Mouse (Mus musculus) lung, embryonic 15.5 days (tissue): ENCODE measurements around the gene Fam71e1. TPM values are rescaled to one million over a fixed set of nuclear protein-coding genes. Genes with fewer than 3 reads are reported as not detected.

ENCODE experiments used
- ATAC-seq: fragments of 200-750 bp; cut with Nextera tagmentation; 2 replicates; pipeline ENCODE4 v1.8.0; 2017; ENCODE audit warnings: moderate number of reproducible peaks, borderline replicate concordance; ENCODE audit not compliant: low FRiP score, low TSS enrichment; ENCODE audit errors: extremely low read depth
- H3K27ac ChIP-seq: fragments of 300-500 bp; sonication (generic); 2 replicates; pipeline ENCODE4 v1.5.1; 2015; ENCODE audit warnings: moderate library complexity, mild to moderate bottlenecking, inconsistent platforms
- H3K27me3 ChIP-seq: fragments of 300-500 bp; sonication (generic); 2 replicates; pipeline ENCODE4 v1.6.1; 2015; ENCODE audit warnings: inconsistent platforms
- H3K36me3 ChIP-seq: fragments of 300-500 bp; sonication (generic); 2 replicates; pipeline ENCODE4 v1.6.1; 2015; ENCODE audit warnings: inconsistent platforms
- H3K4me1 ChIP-seq: fragments of 300-500 bp; sonication (generic); 2 replicates; pipeline ENCODE4 v1.6.1; 2015; ENCODE audit warnings: inconsistent platforms
- H3K4me2 ChIP-seq: fragments of 300-500 bp; sonication (generic); 2 replicates; pipeline ENCODE4 v1.6.1; 2015; ENCODE audit warnings: inconsistent platforms, mild to moderate bottlenecking, moderate library complexity
- H3K4me3 ChIP-seq: fragments of 300-500 bp; sonication (generic); 2 replicates; pipeline ENCODE4 v1.5.1; 2015; ENCODE audit warnings: mild to moderate bottlenecking, inconsistent platforms
- H3K9ac ChIP-seq: fragments of 300-500 bp; sonication (generic); 2 replicates; pipeline ENCODE4 v1.6.1; 2015; ENCODE audit warnings: inconsistent platforms
- H3K9me3 ChIP-seq: fragments of 300-500 bp; sonication (generic); 2 replicates; pipeline ENCODE4 v1.6.1; 2016; ENCODE audit warnings: inconsistent platforms
- WGBS: fragments of 180-500 bp; shearing (Covaris S2); methylation state at CpG from one replicate; pipeline ENCODE4 v1.1.7; 2015; 5-methylcytosine and 5-hydroxymethylcytosine counted together
- polyA plus RNA-seq: library from polyadenylated mRNA; unstranded; fragments of >200 nt; fragmentation: Nextera tagmentation; extraction: Ambion mirVana; gene quantifications from 2 replicates; pipeline ENCODE4 v1.2.1, GENCODE M21; 2015

Gene Fam71e1
- polyA plus RNA-seq, 1 experiment from 2014 or later = 11.1 TPM

DNA sequence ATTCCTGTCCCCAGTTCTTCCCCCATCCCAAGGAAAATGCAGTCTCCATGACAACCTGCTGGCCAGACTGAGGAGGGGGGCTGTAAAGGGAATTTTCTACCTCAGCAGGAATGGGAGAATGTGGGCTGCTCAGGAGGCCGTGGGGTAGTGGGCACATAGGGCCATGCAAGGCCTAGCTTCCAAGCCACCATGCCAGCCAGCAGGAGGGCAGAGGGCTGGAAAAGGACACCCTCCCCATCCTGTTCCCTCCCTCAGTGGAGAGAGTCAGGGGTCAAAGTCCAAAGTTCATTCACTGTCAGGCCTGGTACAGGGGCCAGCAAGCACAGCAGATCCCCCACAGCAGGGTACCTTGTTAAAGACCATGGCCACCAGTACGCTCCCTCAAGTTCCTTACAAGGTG lies 31.3 kb upstream of the Fam71e1 start, which contains the start of gene Aspdh:
Gene Aspdh, plus strand, starts transcription at position 281 of the 400 bp plus-strand sequence.
- Histone ChIP-seq H3K27me3 (peaks cover 52% of the 10 kb centered on the region), H3K27ac (no peak within 1 kb of the TSS), H3K36me3 (no peaks in the 10 kb centered on the region), H3K9ac (no peak within 1 kb of the TSS), H3K4me1 (peaks cover 30% of the 10 kb centered on the region), H3K4me2 (no peak within 1 kb of the TSS), H3K4me3 (no peak within 1 kb of the TSS), H3K9me3 (no peaks in the 10 kb centered on the region)
- no peak for ATAC-seq
- 67% methylated on average over 2 of the region's 2 CpGs for WGBS

DNA sequence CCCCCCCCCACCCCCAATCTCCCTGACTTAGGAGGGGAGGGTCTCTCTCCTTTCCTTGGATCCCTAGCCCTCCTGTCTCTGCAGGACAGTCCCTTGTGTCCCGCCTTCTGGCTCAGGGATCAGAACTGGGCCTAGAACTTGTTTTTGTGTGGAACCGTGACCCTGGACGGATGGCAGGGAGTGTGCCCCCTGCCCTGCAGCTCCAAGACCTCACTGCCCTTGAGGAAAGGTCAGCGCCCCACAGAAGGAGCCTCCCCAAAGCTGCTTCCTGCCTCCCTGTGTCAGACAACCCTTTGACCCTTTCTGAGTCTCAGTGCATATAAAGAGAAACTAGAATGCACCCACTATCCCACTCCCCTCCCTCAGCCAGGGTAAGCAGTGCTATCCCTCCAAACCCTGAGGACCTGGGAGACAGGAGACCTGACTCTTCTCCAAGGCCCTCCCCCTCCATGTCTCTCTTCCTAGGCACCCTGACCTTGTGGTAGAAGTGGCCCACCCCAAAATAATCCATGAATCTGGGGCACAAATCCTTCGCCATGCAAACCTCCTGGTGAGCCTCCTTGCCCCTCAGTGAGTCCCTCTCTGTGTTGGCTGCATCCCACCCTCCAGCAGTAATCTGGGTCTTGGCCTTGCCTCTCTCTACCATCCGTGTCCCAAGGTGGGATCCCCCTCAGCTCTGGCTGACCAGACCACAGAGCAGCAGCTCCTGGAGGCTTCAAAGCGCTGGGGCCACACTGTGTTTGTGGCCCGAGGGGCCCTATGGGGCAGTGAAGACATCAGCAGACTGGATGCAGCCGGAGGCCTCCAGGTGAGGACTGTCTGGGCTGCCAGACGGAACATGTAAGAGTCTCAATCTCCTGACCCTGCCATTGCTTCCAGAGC lies 30.1 kb upstream of the Fam71e1 start:
- Histone ChIP-seq H3K4me1 (peaks cover 41% of the 10 kb centered on the region), H3K27ac (no peak overlapping the region), H3K4me2 (no peak overlapping the region), H3K36me3 (no peaks in the 10 kb centered on the region), H3K9ac (no peak overlapping the region), H3K9me3 (no peaks in the 10 kb centered on the region), H3K4me3 (no peak overlapping the region), H3K27me3 (peaks cover 40% of the 10 kb centered on the region)
- no peak for ATAC-seq
- WGBS = 70% methylated on average over 10 of the region's 10 CpGs

DNA sequence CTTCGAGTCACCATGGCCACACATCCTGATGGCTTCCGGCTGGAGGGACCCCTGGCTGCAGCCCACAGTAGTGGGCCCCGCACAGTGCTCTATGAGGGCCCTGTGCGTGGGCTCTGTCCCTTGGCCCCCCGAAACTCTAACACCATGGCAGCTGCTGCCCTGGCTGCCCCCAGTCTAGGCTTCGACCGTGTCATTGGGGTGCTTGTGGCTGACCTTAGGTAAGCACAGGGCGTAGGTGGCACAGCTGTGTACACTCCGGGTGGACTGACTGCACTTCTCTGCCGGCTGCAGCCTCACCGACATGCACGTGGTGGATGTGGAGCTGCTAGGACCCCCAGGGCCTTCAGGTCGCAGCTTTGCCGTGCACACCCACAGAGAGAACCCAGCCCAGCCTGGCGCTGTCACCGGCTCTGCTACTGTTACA lies 29.5 kb upstream of the Fam71e1 start:
- peaks cover 34% of the 10 kb centered on the region for H3K27me3 ChIP-seq
- H3K36me3 ChIP-seq = no peaks in the 10 kb centered on the region
- H3K4me3 ChIP-seq = 0 out of 2 replicates have a peak overlapping the region, but pooled peaks have one; percentile 70
- peak overlapping the region; percentile 41; the same call in 1 of the 2 replicates for H3K4me2 ChIP-seq
- no peak overlapping the region for H3K9ac ChIP-seq
- WGBS = 76% methylated on average over 16 of the region's 16 CpGs
- H3K4me1 ChIP-seq = peaks cover 48% of the 10 kb centered on the region
- H3K9me3 ChIP-seq = no peaks in the 10 kb centered on the region
- H3K27ac ChIP-seq = no peak overlapping the region
- ATAC-seq = no peak

DNA sequence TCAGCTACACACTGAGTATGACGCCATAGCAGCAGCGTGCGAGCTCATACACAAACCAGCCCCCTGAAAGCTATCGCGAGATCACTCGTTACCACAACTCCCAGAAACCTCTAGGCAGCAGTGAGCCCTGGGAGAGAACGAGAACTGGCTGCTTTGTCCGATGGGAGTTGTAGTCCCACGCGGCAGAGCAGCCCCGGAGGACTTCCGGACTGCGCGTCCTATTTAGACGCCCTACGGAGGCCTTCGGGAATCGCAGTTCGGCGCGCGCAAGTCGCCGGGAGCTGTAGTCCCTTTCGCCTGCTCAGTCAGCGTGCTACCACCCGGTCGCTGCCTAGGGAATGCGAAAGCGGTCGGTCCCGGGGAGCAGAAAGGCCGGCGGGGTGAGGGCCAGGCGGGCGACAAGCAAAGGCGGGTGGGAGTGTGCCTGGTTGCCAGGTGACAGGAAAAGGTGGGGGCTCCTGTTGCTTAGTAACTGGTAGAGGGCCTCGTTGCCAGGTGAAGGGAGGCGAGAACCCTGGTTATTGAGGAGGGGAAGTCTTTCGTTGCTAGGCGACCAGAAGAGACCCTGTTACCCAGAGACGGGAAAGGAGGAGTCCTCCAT lies 28.5 kb upstream of the Fam71e1 start, which contains the start of gene Josd2:
Gene Josd2, plus strand, starts transcription at position 170 of the 601 bp plus-strand sequence.
- under 1% methylated on average over 42 of the region's 42 CpGs for whole genome bisulfite sequencing
- peak within 1 kb of the TSS; percentile 63 for H3K9ac ChIP-seq
- H3K9me3 ChIP-seq = no peaks in the 10 kb centered on the region
- H3K27me3 ChIP-seq = peaks cover 24% of the 10 kb centered on the region
- peaks cover 52% of the 10 kb centered on the region for H3K4me1 ChIP-seq
- H3K27ac ChIP-seq = peak within 1 kb of the TSS; percentile 73
- peak within 1 kb of the TSS; percentile 67 for H3K4me2 ChIP-seq
- peak; percentile 91 for ATAC-seq
- H3K4me3 ChIP-seq = peak within 1 kb of the TSS; percentile 70
- H3K36me3 ChIP-seq = no peaks in the 10 kb centered on the region

DNA sequence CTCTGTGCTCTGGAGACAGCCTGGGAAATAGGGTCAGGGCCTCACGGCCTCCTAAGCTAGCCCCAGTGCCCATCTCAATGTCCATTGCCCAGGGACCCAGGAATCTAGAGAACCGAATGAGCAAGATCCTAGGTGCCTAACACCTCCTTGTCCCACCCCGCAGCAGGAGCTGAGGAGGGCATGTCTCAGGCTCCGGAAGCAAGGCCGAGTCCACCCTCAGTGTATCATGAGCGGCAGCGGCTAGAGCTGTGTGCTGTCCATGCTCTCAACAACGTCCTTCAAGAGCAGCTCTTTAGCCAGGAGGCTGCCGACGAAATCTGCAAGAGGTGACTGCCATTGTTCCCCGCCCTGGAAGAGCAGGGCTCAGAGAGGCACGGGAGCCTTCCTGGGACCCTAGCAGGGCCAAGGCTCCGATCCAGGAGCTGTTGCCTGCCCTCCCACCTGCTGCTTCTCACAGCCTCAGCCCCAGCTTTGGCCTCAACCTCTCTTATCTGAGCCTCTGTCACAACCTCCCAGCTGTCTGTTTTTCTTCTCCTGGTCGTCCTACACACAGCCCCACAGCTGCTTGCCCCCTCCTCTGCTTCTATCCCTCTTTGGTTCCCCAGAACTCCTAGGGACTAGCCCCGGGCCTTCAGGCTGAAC lies 27.6 kb upstream of the Fam71e1 start:
- no peaks in the 10 kb centered on the region for H3K36me3 ChIP-seq
- H3K4me3 ChIP-seq = peak overlapping the region; percentile 70
- H3K9me3 ChIP-seq = no peaks in the 10 kb centered on the region
- H3K4me2 ChIP-seq = peak overlapping the region; percentile 67
- peak overlapping the region; percentile 63 for H3K9ac ChIP-seq
- peaks cover 58% of the 10 kb centered on the region for H3K4me1 ChIP-seq
- WGBS = 34% methylated on average over 15 of the region's 15 CpGs
- H3K27ac ChIP-seq = no peak overlapping the region
- peaks cover 15% of the 10 kb centered on the region for H3K27me3 ChIP-seq
- ATAC-seq = no peak; the same call in 1 of the 2 replicates

DNA sequence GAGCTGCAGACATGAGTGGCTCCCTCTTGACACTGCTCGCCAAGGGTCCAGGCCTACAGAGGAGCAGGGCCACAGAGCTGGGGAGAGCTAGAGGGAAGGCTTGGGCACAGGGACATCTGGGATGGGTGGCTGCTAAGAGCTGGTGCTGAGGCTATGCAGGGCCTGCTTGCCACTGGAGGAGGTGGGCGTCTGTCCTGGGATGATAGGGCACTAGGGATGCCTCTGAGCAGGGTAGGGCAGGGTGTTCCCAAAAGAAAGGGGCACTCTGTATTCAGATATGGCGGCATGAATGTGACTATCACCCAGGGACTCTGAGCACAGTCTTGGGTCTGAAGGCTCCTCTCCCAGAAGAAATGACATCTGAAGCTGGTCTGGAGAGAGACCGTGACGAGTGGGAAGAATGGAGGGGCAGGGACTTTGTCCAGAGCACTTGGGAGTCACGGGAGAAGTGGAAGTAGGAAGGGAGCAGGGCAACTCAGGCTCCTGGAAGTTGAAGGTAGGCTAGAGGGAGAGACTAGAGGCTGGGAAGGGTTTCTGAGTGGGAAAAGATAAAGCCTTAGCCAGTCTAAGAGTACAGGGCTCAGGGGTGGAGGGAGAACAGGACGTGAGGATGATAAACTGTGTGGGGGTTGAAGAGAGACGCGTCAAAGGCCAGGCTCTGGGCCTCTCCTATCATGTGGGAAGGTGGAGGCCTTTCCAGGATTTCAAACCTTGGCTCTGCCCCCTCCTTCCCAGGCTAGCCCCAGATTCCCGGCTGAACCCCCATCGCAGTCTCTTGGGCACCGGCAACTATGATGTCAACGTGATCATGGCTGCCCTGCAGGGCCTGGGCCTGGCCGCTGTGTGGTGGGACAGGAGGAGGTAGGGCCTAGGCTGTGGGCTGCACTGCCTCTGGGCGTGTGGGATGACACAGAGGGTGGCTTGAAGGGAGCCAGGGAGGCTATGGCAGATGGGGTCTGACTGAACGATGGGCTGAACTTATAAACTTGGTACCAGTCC lies 26.4 kb upstream of the Fam71e1 start:
- Histone ChIP-seq H3K27ac (peak overlapping the region; percentile 80; the same call in 1 of the 2 replicates), H3K4me3 (no peak overlapping the region), H3K4me1 (peaks cover 67% of the 10 kb centered on the region), H3K9ac (no peak overlapping the region), H3K36me3 (no peaks in the 10 kb centered on the region), H3K9me3 (no peaks in the 10 kb centered on the region), H3K27me3 (peaks cover 4% of the 10 kb centered on the region), H3K4me2 (no peak overlapping the region)
- ATAC-seq = no peak
- 80% methylated on average over 16 of the region's 16 CpGs for WGBS

DNA sequence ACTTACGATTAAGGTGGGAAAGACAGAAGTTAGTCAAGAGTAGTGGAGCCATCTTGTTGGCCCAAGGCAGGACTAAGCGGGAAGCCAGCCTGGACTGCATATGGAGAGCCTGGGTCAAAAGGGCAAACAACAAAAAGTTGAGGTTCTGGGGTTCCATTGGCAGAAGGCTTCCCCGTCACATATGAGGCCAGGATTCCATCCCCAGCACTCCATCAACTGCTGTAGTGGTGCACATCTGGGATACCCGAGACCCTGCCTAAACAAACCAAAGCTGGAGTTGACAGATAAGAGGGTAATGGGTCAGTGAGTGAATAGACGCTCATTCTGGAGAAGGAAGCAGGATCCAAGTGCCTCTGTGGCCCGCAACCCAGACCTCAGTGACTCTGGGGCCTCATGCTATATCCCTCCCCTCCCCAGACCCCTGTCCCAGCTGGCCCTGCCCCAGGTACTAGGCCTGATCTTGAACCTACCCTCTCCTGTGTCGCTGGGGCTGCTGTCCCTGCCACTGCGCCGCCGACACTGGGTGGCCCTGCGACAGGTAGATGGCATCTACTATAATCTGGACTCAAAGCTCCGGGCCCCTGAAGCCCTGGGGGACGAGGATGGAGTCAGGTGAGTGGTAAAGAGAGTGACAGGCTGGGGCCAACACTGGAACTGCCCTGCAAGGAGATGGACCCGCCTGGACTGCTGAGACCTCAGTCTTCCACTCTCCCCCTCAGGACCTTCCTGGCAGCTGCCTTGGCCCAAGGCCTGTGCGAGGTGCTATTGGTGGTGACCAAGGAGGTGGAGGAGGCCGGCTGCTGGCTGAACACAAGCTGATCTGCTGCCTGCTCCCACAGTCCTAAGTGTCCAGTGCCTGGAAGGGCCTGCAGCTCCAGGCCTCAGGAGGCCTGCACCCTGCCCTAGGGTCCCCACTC lies 25.4 kb upstream of the Fam71e1 start:
- ATAC-seq = no peak
- Histone ChIP-seq H3K36me3 (no peaks in the 10 kb centered on the region), H3K4me1 (peaks cover 72% of the 10 kb centered on the region), H3K27ac (peak overlapping the region; percentile 80), H3K27me3 (no peaks in the 10 kb centered on the region), H3K9ac (no peak overlapping the region), H3K4me3 (no peak overlapping the region), H3K9me3 (no peaks in the 10 kb centered on the region), H3K4me2 (no peak overlapping the region)
- 65% methylated on average over 16 of the region's 16 CpGs for WGBS

DNA sequence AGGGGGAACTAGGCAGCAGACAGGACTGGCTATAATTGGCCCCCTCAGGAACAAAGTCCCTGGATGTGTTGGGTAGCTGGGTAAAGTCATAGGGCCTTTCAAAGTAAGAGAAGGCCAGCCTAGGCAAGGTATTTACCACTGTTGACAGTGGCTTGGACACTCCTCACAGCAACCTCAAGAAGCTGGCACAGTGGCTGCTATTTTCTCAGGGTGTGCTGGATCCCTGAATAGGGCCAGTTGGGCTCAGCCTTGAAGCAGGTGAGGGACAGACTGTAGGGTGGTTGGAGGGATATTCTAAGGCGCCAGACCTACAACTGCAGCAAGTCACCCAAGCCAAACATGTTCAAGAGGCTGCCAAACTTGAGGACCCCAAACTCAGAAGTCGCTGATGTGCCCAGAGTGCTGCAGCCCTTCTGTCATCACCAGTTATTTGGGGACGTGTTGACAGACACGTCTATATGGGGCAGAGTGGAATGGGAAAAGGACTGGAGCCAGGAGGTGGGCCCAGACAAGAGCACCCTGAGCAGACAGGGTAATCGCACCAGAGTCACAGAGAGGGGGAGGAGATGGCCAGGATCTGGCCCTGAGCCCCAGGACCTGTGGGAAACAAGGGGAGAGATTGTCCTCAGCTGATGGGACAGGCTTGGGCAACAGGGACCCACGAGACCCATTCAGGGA lies 24.4 kb upstream of the Fam71e1 start:
- Histone ChIP-seq H3K27ac (peak overlapping the region; percentile 80), H3K9ac (no peak overlapping the region), H3K4me3 (no peak overlapping the region), H3K27me3 (no peaks in the 10 kb centered on the region; the same call in 1 of the 2 replicates), H3K4me1 (peaks cover 71% of the 10 kb centered on the region), H3K4me2 (peak overlapping the region; percentile 33; the same call in 1 of the 2 replicates), H3K9me3 (no peaks in the 10 kb centered on the region), H3K36me3 (no peaks in the 10 kb centered on the region)
- peak; percentile 51 for ATAC-seq
- WGBS = 24% methylated on average over 6 of the region's 6 CpGs

DNA sequence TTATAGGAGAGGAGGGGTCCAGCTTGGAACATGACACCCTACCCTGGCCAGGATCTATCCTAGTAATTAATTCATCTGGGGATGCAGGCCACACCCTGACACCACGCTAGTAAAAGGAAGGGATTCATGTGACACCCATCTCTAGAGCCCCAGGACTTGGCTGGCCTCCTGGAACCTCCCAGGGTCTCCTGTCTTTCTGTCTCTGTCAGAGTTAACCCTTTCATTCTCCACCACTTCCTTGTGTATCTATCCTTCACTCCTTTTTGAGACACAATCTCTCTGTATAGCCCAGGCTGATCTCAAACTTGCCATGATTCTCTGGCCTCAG lies 23.9 kb upstream of the Fam71e1 start:
- H3K4me2 ChIP-seq = peak overlapping the region; percentile 33; the same call in 1 of the 2 replicates
- H3K27me3 ChIP-seq = peaks cover under 1% of the 10 kb centered on the region; the same call in 1 of the 2 replicates
- H3K36me3 ChIP-seq = no peaks in the 10 kb centered on the region
- H3K27ac ChIP-seq = peak overlapping the region; percentile 80
- H3K9me3 ChIP-seq = no peaks in the 10 kb centered on the region
- H3K4me3 ChIP-seq = no peak overlapping the region
- peak; percentile 5; the same call in 1 of the 2 replicates for ATAC-seq
- 16% methylated on average over 1 of the region's 1 CpGs for WGBS
- no peak overlapping the region for H3K9ac ChIP-seq
- H3K4me1 ChIP-seq = peaks cover 66% of the 10 kb centered on the region
